Mouse (Mus musculus) embryo, embryonic 10.5 days (tissue): ENCODE measurements around the gene Rps6ka1.
"Not testable (repeated sequence)": the region's sequence is repeated elsewhere in the genome, so short reads cannot be mapped to it uniquely, and the experiment has no call there.

Experiments
- DNase-seq: peaks from one replicate; pipeline ENCODE4 v3.0.0-alpha.2; 2015; ENCODE audit warnings: low spot score

Rps6ka1 gene

GRCm38 (mm10) chr4:133887672-133888453 is at the start of gene Rps6ka1:
Gene Rps6ka1 (minus strand): TSS chr4:133887797.
- DNase-seq = peak; percentile 89

- DNase-seq = no peak
Measured at GRCm38 (mm10) chr4:133931785-133932184, 44.2 kb upstream of the Rps6ka1 start.

GRCm38 (mm10) chr4:133931349-133931748 is 43.8 kb upstream of the Rps6ka1 start:
- DNase-seq = peak; percentile 61

- DNase-seq = no peak
Measured at GRCm38 (mm10) chr4:133929278-133929670, 41.7 kb upstream of the Rps6ka1 start.

GRCm38 (mm10) chr4:133928576-133929277 is 41.1 kb upstream of the Rps6ka1 start:
- peak; percentile 67 for DNase-seq

GRCm38 (mm10) chr4:133925204-133925603 is 37.6 kb upstream of the Rps6ka1 start:
- DNase-seq = no peak

- DNase-seq = no peak
Measured at GRCm38 (mm10) chr4:133923743-133924142, 36.1 kb upstream of the Rps6ka1 start.

GRCm38 (mm10) chr4:133918093-133918825 is 30.7 kb upstream of the Rps6ka1 start:
- DNase-seq = not testable (repeated sequence)

GRCm38 (mm10) chr4:133911983-133912382 is 24.4 kb upstream of the Rps6ka1 start:
- DNase-seq = no peak

GRCm38 (mm10) chr4:133910236-133911211 is 22.9 kb upstream of the Rps6ka1 start:
- DNase-seq = peak; percentile 99

GRCm38 (mm10) chr4:133908051-133908450 is 20.5 kb upstream of the Rps6ka1 start:
- no peak for DNase-seq

GRCm38 (mm10) chr4:133907086-133907485 is 19.5 kb upstream of the Rps6ka1 start:
- DNase-seq = no peak

- not testable (repeated sequence) for DNase-seq
Measured at GRCm38 (mm10) chr4:133906336-133906735, 18.7 kb upstream of the Rps6ka1 start.

GRCm38 (mm10) chr4:133905167-133905566 is 17.6 kb upstream of the Rps6ka1 start:
- no peak for DNase-seq

- DNase-seq = no peak
Measured at GRCm38 (mm10) chr4:133904326-133904725, 16.7 kb upstream of the Rps6ka1 start.

GRCm38 (mm10) chr4:133903372-133903771 is 15.8 kb upstream of the Rps6ka1 start:
- no peak for DNase-seq

GRCm38 (mm10) chr4:133902510-133902909 is 14.9 kb upstream of the Rps6ka1 start:
- no peak for DNase-seq

GRCm38 (mm10) chr4:133900887-133901286 is 13.3 kb upstream of the Rps6ka1 start:
- DNase-seq = no peak

GRCm38 (mm10) chr4:133900352-133900751 is 12.8 kb upstream of the Rps6ka1 start:
- no peak for DNase-seq

GRCm38 (mm10) chr4:133899241-133899800 is 11.7 kb upstream of the Rps6ka1 start:
- peak; percentile 46 for DNase-seq

- DNase-seq = no peak
Measured at GRCm38 (mm10) chr4:133898151-133898550, 10.6 kb upstream of the Rps6ka1 start.
